Mouse (Mus musculus) retina, postnatal 7 days (tissue): ENCODE results near the gene Ergic1.

Experiments used
- DNase-seq: peaks from one replicate; pipeline ENCODE4 v3.0.0-alpha.2; 2012; ENCODE audit warnings: low read depth, low spot score

Gene Ergic1

GRCm38 (mm10) chr17:26561290-26561640 lies at the start of gene Ergic1:
TSS of gene Ergic1 (plus strand) at chr17:26561489.
- DNase-seq: peak; percentile 79

DNA sequence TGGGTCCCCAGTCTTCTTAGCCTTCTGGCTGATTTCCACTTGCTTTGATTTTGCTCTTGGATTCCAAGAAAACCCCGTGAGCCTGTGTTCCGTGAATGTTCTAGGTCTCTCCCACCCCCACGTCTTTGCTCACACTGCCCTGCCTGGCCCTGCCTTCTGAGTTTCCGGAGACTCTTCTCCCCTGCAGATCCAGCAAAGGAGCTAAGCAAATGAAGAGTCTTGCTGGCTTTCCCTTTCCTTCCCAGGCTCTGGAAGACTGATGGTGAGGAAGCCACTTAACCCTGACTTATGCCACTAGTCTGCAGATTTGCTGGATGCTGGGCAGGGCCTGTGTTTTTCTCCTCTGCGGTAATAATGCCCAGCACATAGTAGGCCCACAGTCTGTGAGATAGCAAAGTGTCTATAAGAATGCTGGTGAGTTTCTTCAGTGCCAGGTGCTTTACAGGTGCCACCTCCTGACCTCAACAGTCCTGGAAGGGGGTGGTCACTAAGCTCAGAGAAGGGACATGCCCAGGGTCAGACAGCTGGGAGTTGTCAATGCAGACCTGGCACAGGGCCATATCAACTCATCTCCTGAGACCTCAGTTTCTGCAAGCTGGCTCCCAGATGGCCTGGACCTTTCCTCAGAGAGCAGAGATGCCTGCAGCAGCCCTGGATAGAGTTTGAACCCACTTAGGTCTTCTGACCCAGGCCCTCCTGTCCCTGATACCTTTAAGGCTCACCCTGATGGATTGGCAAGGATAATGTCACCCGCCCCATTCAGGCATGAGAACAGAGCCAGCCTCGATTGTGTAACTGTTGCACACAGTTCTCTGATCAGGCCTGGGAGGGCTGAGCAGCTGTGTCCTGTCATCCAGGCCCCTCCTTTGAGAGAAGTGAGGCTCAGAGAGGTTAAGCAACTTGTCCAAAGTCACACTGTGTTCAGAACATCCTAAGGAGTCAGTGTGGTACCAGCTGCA lies 49.2 kb upstream of the Ergic1 start:
- no peak for DNase-seq

DNA sequence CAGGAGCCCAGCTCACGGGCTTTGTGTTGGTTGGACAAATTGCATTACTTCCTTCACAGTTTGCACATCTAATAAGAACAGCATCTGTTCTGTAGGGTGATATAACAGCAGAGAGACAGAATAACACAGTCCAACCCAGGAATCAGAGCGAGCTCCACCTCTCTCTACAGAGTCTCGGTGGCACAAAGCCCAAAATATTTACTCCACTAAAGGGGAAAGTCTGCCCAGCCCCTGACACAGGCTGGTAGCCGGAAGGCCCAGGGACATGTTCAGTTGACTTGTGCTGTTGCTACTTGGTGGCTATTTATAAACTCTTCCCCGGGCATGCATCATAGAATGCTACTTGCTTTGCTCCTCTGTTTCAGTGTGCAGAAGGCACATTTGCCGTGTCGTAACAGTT lies 48.3 kb upstream of the Ergic1 start:
- no peak for DNase-seq

DNA sequence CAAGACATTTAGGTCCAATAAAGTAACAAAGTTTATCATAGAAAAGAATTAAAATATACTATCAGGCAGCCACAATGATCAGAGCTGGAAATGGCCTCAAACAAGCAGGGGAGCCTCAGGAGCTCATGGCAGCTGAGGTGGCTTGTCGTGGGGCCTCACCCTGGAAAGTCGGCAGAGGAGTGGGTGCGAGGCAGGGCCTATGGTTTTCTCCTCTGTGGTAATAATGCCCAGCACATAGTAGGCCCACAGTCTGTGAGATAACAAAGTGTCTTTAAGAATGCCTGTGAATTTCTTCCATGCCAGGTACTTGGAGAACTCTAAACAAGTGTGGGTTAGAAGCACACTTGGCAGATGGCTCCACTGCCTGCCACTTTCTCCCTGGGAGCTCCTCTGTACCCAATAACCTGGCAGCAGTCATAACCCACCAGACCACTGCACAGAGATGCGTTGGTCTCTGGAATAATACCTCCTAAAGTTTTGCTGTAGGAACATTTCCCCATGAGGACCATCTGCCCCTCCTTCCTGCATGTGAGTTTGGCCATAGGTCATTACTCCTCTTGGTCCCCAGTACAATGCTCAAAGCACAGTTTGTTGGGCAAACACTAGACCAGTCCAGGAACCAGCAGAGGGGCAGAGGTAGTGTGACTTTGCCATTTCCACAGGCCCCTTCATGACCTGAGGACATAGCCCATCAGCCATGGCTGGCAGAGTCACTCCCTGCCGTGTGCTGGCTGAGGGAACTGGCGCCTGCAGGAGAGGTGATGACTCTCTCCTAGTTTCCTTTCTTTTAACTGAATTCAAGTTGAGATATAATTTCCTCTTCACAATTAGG lies 47.6 kb upstream of the Ergic1 start:
- DNase-seq: no peak

DNA sequence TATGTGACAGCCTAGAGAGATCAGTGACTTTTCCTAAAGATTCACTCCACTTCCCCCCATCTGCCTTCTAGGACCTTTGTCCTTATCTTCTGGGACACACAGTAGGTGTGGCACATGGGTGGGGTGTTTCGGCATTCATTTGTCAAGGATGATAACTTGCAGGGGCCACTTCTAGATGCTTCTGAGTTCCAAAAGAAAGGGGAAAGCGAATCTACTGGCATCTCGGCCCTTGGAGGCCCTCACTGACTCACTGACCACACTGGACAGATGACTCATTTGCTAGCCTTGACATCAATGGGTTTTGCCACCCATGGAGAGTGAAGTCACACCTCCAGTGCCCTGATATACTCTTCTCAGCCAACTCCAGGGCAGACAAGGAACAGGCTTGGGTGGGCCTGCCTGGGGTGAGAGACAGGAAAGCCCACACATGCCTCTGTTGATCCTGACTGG lies 46.7 kb upstream of the Ergic1 start:
- no peak for DNase-seq

DNA sequence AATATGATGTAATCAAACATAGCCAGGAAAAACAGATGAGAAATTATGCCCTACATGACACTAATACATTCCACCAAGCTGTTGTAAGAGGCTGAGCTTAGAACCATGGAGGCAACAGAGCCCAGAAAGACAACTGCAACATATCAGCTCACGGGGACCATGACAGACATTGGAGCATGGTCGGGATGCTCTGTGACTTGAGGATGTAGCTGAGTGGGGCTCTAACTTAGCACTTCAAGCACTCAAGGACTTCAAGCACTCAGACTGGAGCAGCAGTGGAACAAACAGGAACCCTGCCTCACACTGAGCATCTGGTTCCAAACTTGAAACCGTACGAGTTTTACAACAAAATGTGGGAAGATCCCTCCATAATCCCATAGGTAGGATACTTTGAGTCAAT lies 45.6 kb upstream of the Ergic1 start:
- no peak for DNase-seq

- no peak for DNase-seq
Observed at GRCm38 (mm10) chr17:26518306-26518705, 43.0 kb upstream of the Ergic1 start.

GRCm38 (mm10) chr17:26522711-26523110 lies 38.6 kb upstream of the Ergic1 start:
- no peak for DNase-seq

DNA sequence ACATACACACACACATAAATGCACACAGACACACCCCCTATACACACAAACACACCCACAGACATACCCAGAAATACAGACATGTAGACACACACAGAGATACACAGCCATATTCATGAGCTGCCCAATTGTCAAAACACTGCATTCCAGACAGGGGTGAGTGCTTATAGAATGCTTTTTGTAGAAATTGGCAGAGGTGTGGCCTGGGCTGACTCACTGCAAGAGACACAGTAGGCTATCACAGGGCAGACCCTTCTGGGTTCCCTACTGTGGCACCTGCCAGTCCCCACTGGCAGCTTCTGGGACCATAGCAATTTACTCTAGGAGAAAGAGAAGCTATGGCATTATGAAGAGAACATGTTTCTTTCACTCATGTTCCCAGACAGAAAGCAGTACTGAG lies 37.0 kb upstream of the Ergic1 start:
- DNase-seq: no peak

- no peak for DNase-seq
Observed at GRCm38 (mm10) chr17:26524801-26525200, 36.5 kb upstream of the Ergic1 start.

GRCm38 (mm10) chr17:26525316-26525715 lies 36.0 kb upstream of the Ergic1 start:
- no peak for DNase-seq

- DNase-seq: no peak
Observed at GRCm38 (mm10) chr17:26527291-26527690, 34.0 kb upstream of the Ergic1 start.

- DNase-seq: no peak
Observed at GRCm38 (mm10) chr17:26528751-26529150, 32.5 kb upstream of the Ergic1 start.

- no peak for DNase-seq
Observed at GRCm38 (mm10) chr17:26529791-26530241, 31.5 kb upstream of the Ergic1 start.

DNA sequence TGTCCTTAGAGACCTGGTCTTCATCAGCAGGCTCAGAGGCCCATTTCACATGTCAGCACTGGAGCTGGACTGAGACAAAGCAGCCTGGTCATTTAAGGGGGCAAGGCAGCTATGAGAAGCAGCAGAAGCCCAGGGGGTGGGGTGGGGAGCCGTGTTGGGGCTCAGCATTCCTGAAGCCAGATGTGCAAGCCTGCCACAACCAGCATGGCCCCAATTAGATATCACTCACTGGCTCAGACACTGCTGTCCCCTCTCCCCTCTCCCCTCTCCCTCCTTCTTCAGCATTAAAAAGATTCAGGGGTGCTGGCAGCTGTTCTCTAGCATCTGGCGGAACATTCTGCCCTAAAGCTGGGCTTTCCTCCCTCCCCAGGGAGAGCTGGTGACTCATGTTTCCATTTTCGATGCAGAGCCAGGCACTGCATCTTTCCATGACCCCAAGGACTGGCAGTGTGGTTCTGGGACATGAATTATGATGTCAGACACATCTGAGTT lies 30.7 kb upstream of the Ergic1 start:
- DNase-seq: no peak

- no peak for DNase-seq
Observed at GRCm38 (mm10) chr17:26531395-26532027, 29.8 kb upstream of the Ergic1 start.

DNA sequence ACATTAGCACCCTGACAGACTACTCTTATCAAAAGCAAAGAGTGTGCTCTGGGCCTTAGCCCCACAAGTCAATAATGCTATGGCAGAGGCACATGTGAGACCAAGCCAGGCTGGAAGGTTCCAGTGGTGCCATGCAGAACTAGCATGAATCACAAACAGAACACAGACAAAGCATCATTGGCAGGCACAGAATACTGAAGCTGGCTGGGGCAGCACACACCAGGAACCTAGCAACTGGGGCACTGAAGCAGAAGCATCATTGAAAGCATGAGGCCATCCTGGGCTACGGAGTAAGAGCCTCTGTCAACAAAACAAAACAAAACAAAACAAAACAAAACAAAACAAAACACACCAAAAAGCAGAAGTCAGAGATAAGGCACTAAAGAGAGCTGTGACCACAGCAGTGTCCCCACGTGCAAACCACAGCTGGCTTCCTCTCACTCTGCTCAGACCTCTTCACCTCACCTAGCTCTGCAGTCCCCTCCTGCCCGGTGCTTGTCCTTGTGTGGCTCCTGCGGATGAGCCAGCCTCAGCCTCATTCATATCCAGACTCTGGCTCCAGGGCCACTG lies 28.7 kb upstream of the Ergic1 start:
- no peak for DNase-seq

GRCm38 (mm10) chr17:26533871-26534372 lies 27.4 kb upstream of the Ergic1 start:
- DNase-seq: no peak

- DNase-seq: no peak
Observed at GRCm38 (mm10) chr17:26534695-26535094, 26.6 kb upstream of the Ergic1 start.

DNA sequence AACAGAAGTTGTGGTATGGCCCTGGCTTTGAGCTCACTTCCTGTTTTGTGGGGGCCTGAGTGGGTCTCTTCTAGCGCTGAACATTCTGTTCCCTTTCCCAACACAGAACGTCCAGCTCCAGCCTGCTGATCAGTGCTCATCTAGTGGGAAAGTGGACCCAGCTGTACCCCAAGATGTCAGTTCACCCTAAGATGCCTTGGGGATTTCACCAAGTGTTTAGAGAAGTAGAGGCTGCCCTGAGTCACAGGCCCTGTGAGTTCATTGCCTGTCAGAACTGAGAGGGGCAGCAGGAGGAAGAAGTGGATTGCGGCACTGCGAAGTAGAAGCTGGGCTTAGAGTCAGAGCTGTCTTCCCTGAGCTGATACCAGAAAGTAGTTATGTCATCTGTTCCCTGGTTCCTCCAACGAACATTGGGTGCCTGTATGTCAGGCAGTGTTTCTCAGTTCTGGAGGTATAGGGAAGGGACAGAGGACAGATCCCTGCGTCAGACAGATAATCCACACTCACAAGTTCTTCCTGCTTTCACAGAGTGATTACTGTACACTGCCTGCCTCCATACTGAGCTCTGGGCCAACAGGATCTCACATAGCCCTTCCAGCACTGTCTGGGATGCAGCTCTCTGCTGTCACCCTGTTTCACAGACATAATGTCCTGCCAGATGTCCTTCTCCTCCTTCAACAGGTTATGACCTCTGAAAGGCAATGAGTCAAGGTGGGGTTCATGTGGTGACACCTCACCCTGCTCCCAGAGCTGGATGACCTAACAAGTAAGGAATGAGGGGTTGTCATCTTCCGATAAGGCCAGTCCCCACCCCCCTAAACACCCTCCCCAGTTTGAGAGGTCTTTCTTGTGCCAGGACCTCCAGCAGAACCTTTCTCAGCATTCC lies 25.8 kb upstream of the Ergic1 start:
- no peak for DNase-seq
